In genomic region chr17:79918484-79919004, GRCm38 (mm10) we compare ENCODE assay signal across 8 mouse cellular contexts. TPM values are rescaled to one million over a fixed set of nuclear protein-coding genes. Genes with fewer than 3 reads are reported as not detected.
DNase-seq lines count a peak whose midpoint lies in the region; ATAC-seq and TF ChIP-seq lines count a peak whose summit lies in the region.

No protein-coding gene starts in this region.

- TF ChIP-seq CTCF in intestine, postnatal 0 days (IDR thresholded peaks at IDR 0.05; ENCODE audit: low read depth), result no peak
- TF ChIP-seq CTCF in midbrain, postnatal 0 days (IDR thresholded peaks at IDR 0.05), result no peak

- 0 out of 2 replicates have a peak, but pooled peaks cover 8% of the 10 kb centered on the region for H3K4me1 ChIP-seq in intestine, postnatal 0 days (replicated peaks; ENCODE audit: control insufficient read depth, insufficient read depth, low read length)
- peaks cover 2% of the 10 kb centered on the region; the same call in 1 of the 2 replicates for H3K4me1 ChIP-seq in midbrain, postnatal 0 days (ENCODE audit: insufficient read depth, low read length)

- no peak overlapping the region for H3K9ac ChIP-seq in intestine, postnatal 0 days (ENCODE audit: low read depth, low read length)
- H3K9ac ChIP-seq in midbrain, postnatal 0 days (replicated peaks; ENCODE audit: low read length, poor library complexity, severe bottlenecking), result no peak overlapping the region

- no peaks in the 10 kb centered on the region for H3K36me3 ChIP-seq in intestine, postnatal 0 days (ENCODE audit: control insufficient read depth, insufficient read depth)
- no peaks in the 10 kb centered on the region for H3K36me3 ChIP-seq in midbrain, postnatal 0 days (ENCODE audit: insufficient read depth, low read length)

- H3K9me3 ChIP-seq in intestine, postnatal 0 days (ENCODE audit: control insufficient read depth), result no peaks in the 10 kb centered on the region
- H3K9me3 ChIP-seq in midbrain, postnatal 0 days (ENCODE audit: low read length), result no peaks in the 10 kb centered on the region

- 15% methylated on average over 9 of the region's 9 CpGs for WGBS in intestine, postnatal 0 days
- WGBS in midbrain, postnatal 0 days, result 33% methylated on average over 9 of the region's 9 CpGs

- peak; percentile 99 for ATAC-seq in intestine, postnatal 0 days
- ATAC-seq in frontal cortex, adult (ENCODE audit: low TSS enrichment), result no peak
- no peak for ATAC-seq in midbrain, postnatal 0 days (ENCODE audit: low FRiP score)

- H3K4me3 ChIP-seq in intestine, postnatal 0 days (ENCODE audit: low read depth, low read length), result no peak overlapping the region
- no peak overlapping the region for H3K4me3 ChIP-seq in midbrain, postnatal 0 days (ENCODE audit: low read depth, low read length)

- H3K27me3 ChIP-seq in intestine, postnatal 0 days (replicated peaks; ENCODE audit: control insufficient read depth, insufficient read depth, low read length), result no peaks in the 10 kb centered on the region
- no peaks in the 10 kb centered on the region for H3K27me3 ChIP-seq in midbrain, postnatal 0 days (ENCODE audit: insufficient read depth, low read length)

- H3K27ac ChIP-seq in intestine, postnatal 0 days (ENCODE audit: low read depth, low read length), result peak overlapping the region; percentile 84
- H3K27ac ChIP-seq in midbrain, postnatal 0 days (ENCODE audit: low read depth, low read length), result no peak overlapping the region

- H3K4me2 ChIP-seq in intestine, postnatal 0 days (replicated peaks; ENCODE audit: low read depth), result no peak overlapping the region
- H3K4me2 ChIP-seq in midbrain, postnatal 0 days (ENCODE audit: low read depth, low read length, poor library complexity, severe bottlenecking), result no peak overlapping the region

- peak; percentile 15 for DNase-seq in gastrocnemius, postnatal 25 days
- DNase-seq in gastrocnemius, postnatal 4 days (ENCODE audit: low spot score in 2 of 2), result no peak
- peak; percentile 44 for DNase-seq in ZHBTc4 (ENCODE audit: low read depth, low spot score)
- peak; percentile 7 for DNase-seq in lung, postnatal 10 days
- DNase-seq in ovary, postnatal 14 days (ENCODE audit: low spot score), result no peak
- no peak for DNase-seq in midbrain, postnatal 0 days (ENCODE audit: low spot score)

RNA-seq across cellular contexts. Expression of gene Atl2, which starts 22.6 kb away (rescaled TPM):
- 100 to 1,000 TPM in 1 of 2 experiments, 10 to 100 TPM in 1; 86.3 to 101 TPM for total RNA-seq in gastrocnemius, postnatal 25 days (2021)
- 10 to 100 TPM; 41.2 to 49.7 TPM for total RNA-seq in gastrocnemius, postnatal 4 days (2021)
- 110 and 112 TPM in 2 replicates for polyA plus RNA-seq in intestine, postnatal 0 days (2015; fragmentation: Nextera tagmentation; extraction: Ambion mirVana)
- total RNA-seq in midbrain, postnatal 0 days (2014; rRNA removed), result 31.0 and 39.0 TPM in 2 replicates
- 29.4 and 30.5 TPM in 2 replicates for polyA plus RNA-seq in midbrain, postnatal 0 days (2015; fragmentation: Nextera tagmentation; extraction: Ambion mirVana)

Comparison
In these comparisons a context has a peak if more than half of its experiments do, and no peak if none do; other contexts are left out.
1. DNase-seq: peak in gastrocnemius, postnatal 25 days (single experiment), ZHBTc4 (single experiment) and lung, postnatal 10 days (single experiment); none in gastrocnemius, postnatal 4 days (0 of 2), ovary, postnatal 14 days (single experiment) and midbrain, postnatal 0 days (single experiment).